Mouse (Mus musculus) frontal cortex, adult (tissue): ENCODE data around the gene Prkcb.

ENCODE experiments used
- ATAC-seq: cut with Nextera tagmentation; 2 replicates; pipeline ENCODE4 v1.9.2; 2017; ENCODE audit warnings: mild to moderate bottlenecking, moderate library complexity, mixed read lengths; ENCODE audit not compliant: low TSS enrichment

The Prkcb gene

GRCm38 (mm10) chr7:122319566-122319965 is 31.0 kb downstream of the Prkcb start:
- ATAC-seq = no peak

GRCm38 (mm10) chr7:122320843-122321544 is 32.4 kb downstream of the Prkcb start:
- no peak for ATAC-seq

DNA sequence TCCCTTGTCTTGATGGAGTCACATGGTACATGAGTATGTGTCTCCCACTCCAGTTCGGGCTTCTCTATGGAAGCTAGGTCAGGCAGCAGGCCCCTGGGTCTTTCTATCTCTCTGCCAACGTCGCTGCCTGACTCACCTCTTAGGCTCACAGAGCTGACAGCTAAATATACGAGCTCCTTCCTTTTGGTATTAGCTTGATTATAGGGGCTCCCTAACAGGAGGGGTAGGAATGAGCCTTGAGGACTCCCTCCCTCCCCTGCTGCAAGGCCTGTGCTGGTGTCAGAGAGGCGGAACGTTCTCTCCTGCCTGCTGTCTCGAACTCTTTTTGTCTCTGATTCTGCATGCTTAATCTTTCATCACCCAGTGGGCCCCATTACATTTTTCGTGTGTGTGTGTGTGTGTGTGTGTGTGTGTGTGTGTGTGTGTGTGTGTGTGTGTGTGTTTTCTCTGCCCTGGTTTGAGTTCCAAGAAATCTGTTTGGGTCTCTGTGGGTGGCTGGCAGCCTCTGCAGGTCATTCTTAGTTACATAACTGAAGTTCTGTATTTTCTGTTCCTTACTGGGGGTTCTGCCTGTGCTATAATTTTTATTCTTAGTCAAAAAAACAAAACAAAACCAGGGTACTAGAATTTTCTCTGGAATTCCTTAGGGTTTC is 33.6 kb downstream of the Prkcb start:
- no peak; the same call in 1 of the 2 replicates for ATAC-seq

- ATAC-seq = no peak
Observed at GRCm38 (mm10) chr7:122327942-122328341, 39.4 kb downstream of the Prkcb start.

- no peak for ATAC-seq
Observed at GRCm38 (mm10) chr7:122328466-122328865, 39.9 kb downstream of the Prkcb start.

DNA sequence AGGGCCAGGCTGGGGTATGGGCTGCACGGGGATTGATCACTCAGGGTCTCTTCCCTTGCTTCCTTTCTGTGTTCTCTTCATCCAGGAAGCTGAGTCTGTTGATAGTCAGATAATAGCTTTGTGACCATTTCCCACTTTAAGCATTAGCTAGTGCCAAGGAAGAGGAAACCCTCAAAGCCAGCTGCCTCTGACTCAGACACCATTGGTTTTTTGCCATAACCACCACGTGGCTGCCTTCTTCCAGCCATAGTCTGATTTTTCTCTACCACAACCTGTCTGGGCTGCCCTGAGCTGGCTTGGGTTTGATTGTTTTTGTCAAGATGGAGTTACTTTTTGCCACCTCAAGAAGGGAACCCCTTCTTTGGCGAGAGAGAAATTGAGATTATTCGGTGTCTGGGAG is 41.0 kb downstream of the Prkcb start:
- ATAC-seq = 0 out of 2 replicates have a peak, but pooled peaks have one; percentile 32

DNA sequence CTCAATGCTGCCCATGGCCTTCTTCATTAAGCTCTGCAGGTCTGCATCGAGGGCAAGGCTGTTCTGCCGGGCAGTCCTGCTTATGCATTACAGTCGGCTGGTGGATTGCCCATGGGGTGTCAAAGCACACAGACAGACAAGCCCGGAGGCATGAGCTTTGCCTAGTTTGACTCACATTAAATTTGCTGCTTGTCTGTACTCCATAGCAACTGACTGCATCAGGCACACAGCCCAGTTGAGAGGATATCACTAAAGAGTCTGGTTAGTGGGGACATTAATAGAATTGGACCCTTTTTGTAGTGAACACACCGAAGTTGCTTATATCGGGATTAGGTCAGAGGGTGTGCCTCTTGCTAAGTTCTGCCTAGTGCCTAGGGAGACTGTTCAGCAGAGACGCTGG is 45.1 kb downstream of the Prkcb start:
- ATAC-seq = no peak

GRCm38 (mm10) chr7:122337302-122337701 is 48.8 kb downstream of the Prkcb start:
- ATAC-seq = no peak

DNA sequence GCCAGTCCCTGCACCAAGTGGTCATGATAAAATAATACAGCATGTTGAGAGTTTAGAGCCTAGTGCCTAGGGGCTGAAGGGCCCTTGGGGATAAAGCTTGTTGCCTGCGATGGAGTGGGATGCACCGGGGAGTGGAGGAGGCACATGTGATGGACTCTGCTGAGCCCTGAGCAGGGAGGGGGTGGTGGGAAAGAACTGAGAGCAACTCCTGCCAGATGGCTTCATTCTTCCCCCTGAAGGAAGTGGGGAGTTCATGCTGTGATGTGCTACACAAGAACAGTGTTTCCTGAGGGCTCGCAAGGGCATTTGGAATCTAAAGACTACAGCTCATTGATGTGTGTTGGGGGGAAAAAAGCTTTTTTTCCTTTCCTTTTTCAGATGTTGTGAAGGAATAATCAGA is 49.5 kb downstream of the Prkcb start:
- peak; percentile 71 for ATAC-seq

- ATAC-seq = no peak
Observed at GRCm38 (mm10) chr7:122339476-122339875, 50.9 kb downstream of the Prkcb start.

GRCm38 (mm10) chr7:122341813-122342212 is 53.3 kb downstream of the Prkcb start:
- ATAC-seq = peak; percentile 16; the same call in 1 of the 2 replicates

GRCm38 (mm10) chr7:122344656-122345055 is 56.1 kb downstream of the Prkcb start:
- ATAC-seq = peak; percentile 72

DNA sequence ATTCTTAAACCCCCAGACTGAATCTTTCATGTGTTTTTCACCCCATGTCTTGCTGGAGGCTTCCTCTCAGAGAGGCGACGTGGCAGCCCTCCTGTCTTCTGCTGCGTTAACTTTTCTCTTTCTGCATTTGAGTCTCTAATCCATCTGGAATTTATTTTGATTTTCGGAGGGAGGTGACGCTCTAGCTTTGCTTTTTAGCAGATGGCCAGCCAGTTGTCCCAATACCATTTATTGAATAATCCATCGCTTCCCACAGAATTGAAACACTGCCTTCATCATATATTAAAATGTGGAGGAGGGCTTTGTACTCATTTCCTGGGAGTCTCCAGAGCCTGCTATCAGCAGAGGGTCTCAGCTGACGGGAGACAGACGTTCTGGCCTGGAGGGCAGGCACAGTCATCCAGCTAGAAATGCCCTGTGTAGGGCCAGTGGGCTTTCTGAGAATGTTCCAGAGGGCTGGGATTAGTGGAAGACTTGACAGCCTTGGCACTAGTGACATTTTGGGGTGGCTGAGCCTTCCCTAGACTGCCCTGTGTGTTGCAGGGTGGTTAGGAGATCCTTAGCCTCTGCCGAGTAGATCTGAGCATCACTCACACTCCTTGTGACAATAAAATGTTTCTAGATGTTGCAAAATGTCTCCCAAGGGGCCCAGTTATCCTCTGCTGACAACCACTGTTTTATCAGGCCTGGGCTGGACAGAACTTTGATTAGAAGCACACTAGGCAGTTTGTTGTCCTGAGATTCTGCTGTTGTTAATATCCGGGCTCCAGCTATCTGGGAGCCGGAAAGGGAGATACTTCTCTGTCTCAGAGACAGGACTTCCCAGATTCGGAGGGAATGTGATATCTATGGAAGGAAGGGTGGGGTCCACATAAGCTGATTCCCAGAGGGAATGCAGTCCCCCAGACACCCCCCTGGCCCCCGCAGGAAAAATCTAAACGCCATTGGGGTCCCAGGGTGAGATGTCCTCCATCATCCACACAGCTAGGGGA is 58.0 kb downstream of the Prkcb start:
- no peak for ATAC-seq

- ATAC-seq = no peak
Observed at GRCm38 (mm10) chr7:122347433-122347832, 58.9 kb downstream of the Prkcb start.

- ATAC-seq = peak; percentile 36
Observed at GRCm38 (mm10) chr7:122349961-122350360, 61.4 kb downstream of the Prkcb start.

DNA sequence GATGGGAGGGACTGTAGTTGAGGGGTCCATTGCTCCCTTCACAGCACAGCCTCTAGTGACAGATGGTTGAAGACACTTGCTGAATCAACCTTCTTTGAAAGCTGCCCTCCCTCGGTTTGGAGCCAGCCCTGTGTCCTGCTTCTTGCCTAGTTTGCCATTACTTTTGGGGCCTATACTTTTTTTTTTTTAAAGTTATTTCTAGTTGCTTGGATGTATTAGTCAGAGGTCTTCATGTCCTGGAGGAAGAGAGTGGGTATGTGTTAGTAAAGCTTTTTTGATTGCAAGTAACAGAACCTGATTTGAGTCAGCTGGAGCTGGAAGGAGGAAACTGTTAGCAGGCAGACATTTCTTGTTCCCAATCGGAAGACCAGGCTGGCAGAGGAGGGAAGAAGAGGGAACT is 62.2 kb downstream of the Prkcb start:
- ATAC-seq = peak; percentile 42; the same call in 1 of the 2 replicates

DNA sequence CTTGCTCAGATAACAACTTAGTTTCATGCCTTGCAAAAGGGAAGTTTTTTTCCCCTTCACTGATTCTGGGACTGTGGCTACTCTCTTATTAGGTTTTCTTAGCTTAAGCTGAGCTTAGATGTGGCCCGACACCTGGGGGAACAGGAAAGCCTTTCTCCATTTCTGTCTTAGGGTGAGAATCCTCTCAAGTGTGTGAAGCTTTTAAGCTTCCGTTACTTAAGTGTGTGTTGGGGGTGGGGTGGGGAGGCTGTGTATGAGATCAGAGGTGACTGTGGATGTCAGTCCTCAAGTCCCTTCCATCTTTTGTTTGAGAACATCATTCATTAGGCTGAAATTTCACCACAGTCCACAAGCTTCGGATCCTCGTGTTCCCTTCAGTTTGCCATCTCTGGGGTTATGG is 63.3 kb downstream of the Prkcb start:
- ATAC-seq = no peak

GRCm38 (mm10) chr7:122352566-122353277 is 64.2 kb downstream of the Prkcb start:
- ATAC-seq = no peak

GRCm38 (mm10) chr7:122353329-122353728 is 64.8 kb downstream of the Prkcb start:
- ATAC-seq = no peak

GRCm38 (mm10) chr7:122356941-122357340 is 68.4 kb downstream of the Prkcb start:
- peak; percentile 60; the same call in 1 of the 2 replicates for ATAC-seq

DNA sequence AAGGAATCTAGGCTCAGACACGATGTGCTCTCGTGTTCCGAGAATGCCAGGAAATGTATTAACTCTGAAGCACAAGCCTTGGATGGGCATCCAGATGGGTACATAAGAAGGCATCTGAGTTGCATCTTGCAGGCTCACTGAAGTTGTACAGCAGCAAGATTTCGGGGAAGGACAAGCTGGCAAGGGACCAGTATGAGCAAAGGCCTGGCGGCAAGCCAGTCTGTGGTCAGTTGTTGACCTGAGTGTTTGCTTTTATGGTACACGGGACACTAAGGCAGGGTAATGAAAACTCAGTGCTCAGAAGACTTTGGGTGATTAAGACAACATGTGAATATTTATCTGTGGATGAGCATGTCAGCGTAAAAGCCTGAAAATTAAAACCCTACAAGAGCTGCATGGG is 69.3 kb downstream of the Prkcb start:
- ATAC-seq = no peak
